Mouse (Mus musculus) neural tube, embryonic 11.5 days (tissue): ENCODE data around the gene Cep162. TPM values are rescaled to one million over a fixed set of nuclear protein-coding genes. Genes with fewer than 3 reads are reported as not detected.

Source experiments
- ATAC-seq: fragments of 200-750 bp; cut with Nextera tagmentation; 2 replicates; pipeline ENCODE4 v1.8.0; 2017; ENCODE audit warnings: moderate number of reproducible peaks, mild to moderate bottlenecking, moderate TSS enrichment, moderate library complexity; ENCODE audit not compliant: insufficient read depth, low FRiP score, low TSS enrichment
- DNase-seq: peaks from one replicate; pipeline ENCODE4 v3.0.0-alpha.2; 2015; ENCODE audit warnings: low spot score
- H3K27ac ChIP-seq: fragments of 300-500 bp; sonication (generic); 2 replicates; pipeline ENCODE4 v1.5.1; 2014; ENCODE audit warnings: low read depth, mild to moderate bottlenecking, low read length
- H3K27me3 ChIP-seq: fragments of 300-500 bp; sonication (generic); 2 replicates; pipeline ENCODE4 v1.6.1; 2014; ENCODE audit warnings: mild to moderate bottlenecking, low read length, mixed read lengths; ENCODE audit not compliant: control insufficient read depth, insufficient read depth
- H3K36me3 ChIP-seq: fragments of 300-500 bp; sonication (generic); 2 replicates; pipeline ENCODE4 v1.6.1; 2014; ENCODE audit warnings: mild to moderate bottlenecking, low read length, moderate library complexity, mixed read lengths; ENCODE audit not compliant: control insufficient read depth, insufficient read depth
- H3K4me1 ChIP-seq: fragments of 300-500 bp; sonication (generic); 2 replicates; pipeline ENCODE4 v1.6.1; 2014; ENCODE audit warnings: low read length, mixed read lengths; ENCODE audit not compliant: control insufficient read depth, insufficient read depth
- H3K4me2 ChIP-seq: fragments of 300-500 bp; sonication (generic); 2 replicates; pipeline ENCODE4 v1.6.1; 2014; ENCODE audit warnings: low read depth, mild to moderate bottlenecking, moderate library complexity
- H3K4me3 ChIP-seq: fragments of 300-500 bp; sonication (generic); 2 replicates; pipeline ENCODE4 v1.5.1; 2014; ENCODE audit warnings: low read depth, low read length
- H3K9ac ChIP-seq: fragments of 300-500 bp; sonication (generic); 2 replicates; pipeline ENCODE4 v1.6.1; 2014; ENCODE audit warnings: mild to moderate bottlenecking, low read length
- H3K9me3 ChIP-seq: fragments of 300-500 bp; sonication (generic); 2 replicates; pipeline ENCODE4 v1.6.1; 2016; ENCODE audit warnings: low read length; ENCODE audit not compliant: control insufficient read depth
- WGBS: fragments of 180-500 bp; shearing (Covaris S2); extraction: QIAGEN DNeasy Blood & Tissue Kit; methylation state at CpG from one replicate; pipeline ENCODE4 v1.1.7; 2014; 5-methylcytosine and 5-hydroxymethylcytosine counted together
- polyA plus RNA-seq: library from polyadenylated mRNA; unstranded; fragments of >200 nt; fragmentation: Nextera tagmentation; extraction: Ambion mirVana; gene quantifications from 2 replicates; pipeline ENCODE4 v1.2.1, GENCODE M21; 2014

Gene Cep162
- 9.1 and 10.7 TPM in 2 replicates for polyA plus RNA-seq

GRCm38 (mm10) chr9:87254903-87255695, at the start of gene Cep162:
Gene Cep162 (minus strand): TSS chr9:87255536.
- H3K4me2 ChIP-seq, result peak within 1 kb of the TSS; percentile 31
- H3K4me3 ChIP-seq, result peak within 1 kb of the TSS; percentile 59
- peak within 1 kb of the TSS; percentile 41 for H3K9ac ChIP-seq
- peak; percentile 90 for DNase-seq
- ATAC-seq, result peak; percentile 98
- no peaks in the 10 kb centered on the region for H3K36me3 ChIP-seq
- H3K27ac ChIP-seq, result peak within 1 kb of the TSS; percentile 72
- H3K4me1 ChIP-seq, result no peaks in the 10 kb centered on the region
- WGBS, result under 1% methylated on average over 41 of the region's 41 CpGs
- no peaks in the 10 kb centered on the region for H3K27me3 ChIP-seq
- H3K9me3 ChIP-seq, result no peaks in the 10 kb centered on the region

GRCm38 (mm10) chr9:87303196-87303595, 47.9 kb upstream of the Cep162 start:
- ATAC-seq (no peak), DNase-seq (no peak)
- H3K4me1 ChIP-seq, result no peaks in the 10 kb centered on the region
- no peak overlapping the region for H3K9ac ChIP-seq
- H3K4me3 ChIP-seq, result no peak overlapping the region
- no peak overlapping the region for H3K27ac ChIP-seq
- no peaks in the 10 kb centered on the region for H3K9me3 ChIP-seq
- no peak overlapping the region for H3K4me2 ChIP-seq
- no peaks in the 10 kb centered on the region for H3K27me3 ChIP-seq
- H3K36me3 ChIP-seq, result no peaks in the 10 kb centered on the region

- WGBS, result 50% methylated on average over 12 of the region's 12 CpGs
These were observed 43.6 kb upstream of the Cep162 start for GRCm38 (mm10) chr9:87298900-87299299.

GRCm38 (mm10) chr9:87297522-87297921, 42.2 kb upstream of the Cep162 start:
- Histone ChIP-seq H3K36me3 (no peaks in the 10 kb centered on the region), H3K4me3 (no peak overlapping the region), H3K27me3 (no peaks in the 10 kb centered on the region), H3K4me1 (no peaks in the 10 kb centered on the region), H3K9me3 (no peaks in the 10 kb centered on the region), H3K9ac (no peak overlapping the region), H3K4me2 (no peak overlapping the region), H3K27ac (no peak overlapping the region)
- WGBS, result 74% methylated on average over 1 of the region's 1 CpGs
- DNase-seq, result no peak
- no peak for ATAC-seq

More at GRCm38 (mm10) chr9:87298900-87299299, 43.6 kb upstream of the Cep162 start:
- no peak for DNase-seq
- Histone ChIP-seq H3K9ac (no peak overlapping the region), H3K4me2 (no peak overlapping the region), H3K27ac (no peak overlapping the region), H3K4me1 (no peaks in the 10 kb centered on the region), H3K36me3 (no peaks in the 10 kb centered on the region), H3K27me3 (no peaks in the 10 kb centered on the region), H3K4me3 (no peak overlapping the region), H3K9me3 (no peaks in the 10 kb centered on the region)
- no peak for ATAC-seq

- Histone ChIP-seq H3K4me2 (peak overlapping the region; percentile 31), H3K27me3 (no peaks in the 10 kb centered on the region), H3K4me3 (peak overlapping the region; percentile 59), H3K36me3 (no peaks in the 10 kb centered on the region), H3K27ac (no peak overlapping the region), H3K4me1 (no peaks in the 10 kb centered on the region), H3K9ac (peak overlapping the region; percentile 41), H3K9me3 (no peaks in the 10 kb centered on the region)
- 22% methylated on average over 6 of the region's 6 CpGs for WGBS
- DNase-seq (no peak), ATAC-seq (peak; percentile 70)
These were observed 327 bp upstream of the Cep162 start for GRCm38 (mm10) chr9:87255696-87256030.

GRCm38 (mm10) chr9:87248118-87248517, 7.2 kb downstream of the Cep162 start:
- Histone ChIP-seq H3K36me3 (peaks cover 7% of the 10 kb centered on the region), H3K27me3 (no peaks in the 10 kb centered on the region), H3K9ac (no peak overlapping the region), H3K9me3 (no peaks in the 10 kb centered on the region), H3K4me2 (no peak overlapping the region), H3K27ac (no peak overlapping the region), H3K4me1 (no peaks in the 10 kb centered on the region), H3K4me3 (no peak overlapping the region)
- 57% methylated on average over 3 of the region's 3 CpGs for WGBS
- DNase-seq (no peak), ATAC-seq (0 out of 2 replicates have a peak, but pooled peaks have one; percentile 61)

GRCm38 (mm10) chr9:87247678-87248077, 7.7 kb downstream of the Cep162 start:
- no peak for ATAC-seq
- no peak overlapping the region for H3K27ac ChIP-seq

GRCm38 (mm10) chr9:87213204-87213603, 42.1 kb downstream of the Cep162 start:
- Histone ChIP-seq H3K9me3 (no peaks in the 10 kb centered on the region), H3K27ac (no peak overlapping the region), H3K4me2 (no peak overlapping the region), H3K36me3 (peaks cover 4% of the 10 kb centered on the region), H3K27me3 (no peaks in the 10 kb centered on the region), H3K4me1 (no peaks in the 10 kb centered on the region), H3K4me3 (no peak overlapping the region), H3K9ac (no peak overlapping the region)
- 89% methylated on average over 4 of the region's 4 CpGs for WGBS
- ATAC-seq (no peak), DNase-seq (no peak)

More at GRCm38 (mm10) chr9:87247678-87248077, 7.7 kb downstream of the Cep162 start:
- no peak overlapping the region for H3K4me3 ChIP-seq
- 80% methylated on average over 1 of the region's 1 CpGs for WGBS
- DNase-seq, result no peak
- H3K36me3 ChIP-seq, result peaks cover 7% of the 10 kb centered on the region
- no peak overlapping the region for H3K4me2 ChIP-seq
- no peaks in the 10 kb centered on the region for H3K27me3 ChIP-seq
- no peak overlapping the region for H3K9ac ChIP-seq
- no peaks in the 10 kb centered on the region for H3K9me3 ChIP-seq
- H3K4me1 ChIP-seq, result no peaks in the 10 kb centered on the region

GRCm38 (mm10) chr9:87210830-87211339, 44.5 kb downstream of the Cep162 start:
- Histone ChIP-seq H3K4me2 (no peak overlapping the region), H3K4me3 (no peak overlapping the region), H3K27ac (no peak overlapping the region), H3K9ac (no peak overlapping the region), H3K9me3 (no peaks in the 10 kb centered on the region), H3K27me3 (no peaks in the 10 kb centered on the region), H3K4me1 (no peaks in the 10 kb centered on the region), H3K36me3 (peaks cover 4% of the 10 kb centered on the region)
- DNase-seq, result no peak
- 91% methylated on average over 9 of the region's 9 CpGs for WGBS
- ATAC-seq, result no peak
